Mouse (Mus musculus): ENCODE data around the gene Diablo. TPM values are rescaled to one million over a fixed set of nuclear protein-coding genes. Genes with fewer than 3 reads are reported as not detected.

The Diablo gene
- polyA plus RNA-seq, 1 experiment from 2014 or later: 35.2 TPM

DNA sequence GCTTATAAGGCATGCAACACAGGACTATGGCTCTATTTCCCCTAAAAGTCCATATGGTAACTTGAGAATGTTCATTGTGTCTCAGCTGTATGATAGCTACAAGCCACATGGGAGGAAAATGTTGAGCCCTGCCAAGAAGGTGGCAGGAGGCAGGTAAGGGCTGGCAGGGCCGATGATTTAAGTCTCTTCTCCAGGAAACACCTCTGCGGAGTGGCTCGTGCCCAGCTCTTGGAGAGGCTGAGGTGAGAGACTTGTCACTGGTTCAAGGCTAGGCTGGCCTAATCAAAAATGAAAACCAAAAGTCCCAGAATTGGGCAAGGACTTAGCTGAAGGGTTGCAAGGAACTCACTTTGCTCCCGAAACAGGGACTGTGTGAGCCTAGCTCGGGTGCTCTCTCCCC lies 13.8 kb downstream of the Diablo start, which contains the start of gene B3gnt4:
B3gnt4 (plus strand) TSS at position 301 of the 400 bp plus-strand sequence.
- peaks cover 2% of the 10 kb centered on the region; the same call in 1 of the 2 replicates for H3K36me3 ChIP-seq (replicated peaks; ENCODE audit: insufficient read depth, low read length)
- DNase-seq: no peak
- peaks cover 13% of the 10 kb centered on the region; the same call in 1 of the 2 replicates for H3K4me1 ChIP-seq (ENCODE audit: insufficient read depth)
- peaks cover 38% of the 10 kb centered on the region for H3K27me3 ChIP-seq (ENCODE audit: insufficient read depth, low read length)
- WGBS (ENCODE audit: insufficient replicate concordance): 87% methylated on average over 5 of the region's 5 CpGs
- no peak within 1 kb of the TSS for H3K9ac ChIP-seq (replicated peaks)
- no peak within 1 kb of the TSS for H3K4me3 ChIP-seq (ENCODE audit: low read depth, low read length)
- H3K4me2 ChIP-seq (ENCODE audit: low read depth, low read length): no peak within 1 kb of the TSS
- H3K27ac ChIP-seq (ENCODE audit: low read depth): no peak within 1 kb of the TSS
- H3K9me3 ChIP-seq (ENCODE audit: low read length): no peaks in the 10 kb centered on the region
- TF ChIP-seq EP300 (IDR thresholded peaks at IDR 0.05; ENCODE audit: low read depth) (no peak), CTCF (IDR thresholded peaks at IDR 0.05; ENCODE audit: low read depth) (no peak)
- ATAC-seq: no peak

DNA sequence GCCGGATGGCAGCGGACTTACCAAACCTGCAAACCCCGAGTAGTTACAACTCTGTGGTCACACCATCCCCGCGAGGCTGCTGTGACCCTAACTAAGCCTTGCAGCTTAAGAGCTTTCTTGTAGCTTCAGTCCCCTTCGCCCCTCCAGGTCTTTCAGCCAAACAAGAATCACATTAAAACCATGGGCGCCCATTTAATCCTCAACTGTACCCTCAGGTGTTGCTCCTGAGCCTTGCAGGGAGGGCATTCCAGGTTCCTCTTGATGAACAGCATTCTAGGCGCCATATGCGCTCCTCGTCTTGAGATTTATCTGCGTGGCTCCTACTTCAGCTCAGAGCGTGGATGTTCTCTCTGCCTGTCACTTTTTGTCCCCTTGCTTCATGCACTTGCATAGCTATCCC lies 15.1 kb downstream of the Diablo start:
- DNase-seq (no peak), ATAC-seq (no peak)
- Histone ChIP-seq H3K9me3 (ENCODE audit: low read length) (no peaks in the 10 kb centered on the region), H3K27me3 (ENCODE audit: insufficient read depth, low read length) (peaks cover 42% of the 10 kb centered on the region), H3K4me3 (ENCODE audit: low read depth, low read length) (peak overlapping the region; percentile 54), H3K36me3 (replicated peaks; ENCODE audit: insufficient read depth, low read length) (peaks cover 2% of the 10 kb centered on the region; the same call in 1 of the 2 replicates), H3K4me1 (ENCODE audit: insufficient read depth) (peaks cover 13% of the 10 kb centered on the region; the same call in 1 of the 2 replicates), H3K27ac (ENCODE audit: low read depth) (no peak overlapping the region), H3K4me2 (ENCODE audit: low read depth, low read length) (peak overlapping the region; percentile 88), H3K9ac (replicated peaks) (no peak overlapping the region)
- 13% methylated on average over 12 of the region's 12 CpGs for WGBS (ENCODE audit: insufficient replicate concordance)
- TF ChIP-seq EP300 (IDR thresholded peaks at IDR 0.05; ENCODE audit: low read depth) (no peak), CTCF (IDR thresholded peaks at IDR 0.05; ENCODE audit: low read depth) (no peak)

- Histone ChIP-seq H3K9ac (replicated peaks) (no peak overlapping the region), H3K4me2 (ENCODE audit: low read depth, low read length) (peak overlapping the region; percentile 88), H3K36me3 (replicated peaks; ENCODE audit: insufficient read depth, low read length) (peaks cover 2% of the 10 kb centered on the region; the same call in 1 of the 2 replicates), H3K4me3 (ENCODE audit: low read depth, low read length) (peak overlapping the region; percentile 54), H3K9me3 (ENCODE audit: low read length) (no peaks in the 10 kb centered on the region), H3K4me1 (ENCODE audit: insufficient read depth) (peaks cover 13% of the 10 kb centered on the region; the same call in 1 of the 2 replicates), H3K27me3 (ENCODE audit: insufficient read depth, low read length) (peaks cover 42% of the 10 kb centered on the region), H3K27ac (ENCODE audit: low read depth) (no peak overlapping the region)
- ATAC-seq (peak; percentile 83), DNase-seq (peak; percentile 83)
- TF ChIP-seq CTCF (IDR thresholded peaks at IDR 0.05; ENCODE audit: low read depth) (peak; percentile 23), EP300 (IDR thresholded peaks at IDR 0.05; ENCODE audit: low read depth) (no peak)
- 1% methylated on average over 59 of the region's 59 CpGs for WGBS (ENCODE audit: insufficient replicate concordance)
Observed at GRCm38 (mm10) chr5:123507936-123508723, 15.8 kb downstream of the Diablo start.

GRCm38 (mm10) chr5:123501973-123502372 lies 22.0 kb downstream of the Diablo start:
- no peak for DNase-seq
- WGBS (ENCODE audit: insufficient replicate concordance): 58% methylated on average over 4 of the region's 4 CpGs

GRCm38 (mm10) chr5:123499717-123500116 lies 24.3 kb downstream of the Diablo start:
- no peak overlapping the region for H3K4me3 ChIP-seq (ENCODE audit: low read depth, low read length)
- H3K27me3 ChIP-seq (ENCODE audit: insufficient read depth, low read length): no peaks in the 10 kb centered on the region; the same call in 1 of the 2 replicates
- no peak for ATAC-seq

More at GRCm38 (mm10) chr5:123501973-123502372, 22.0 kb downstream of the Diablo start:
- Histone ChIP-seq H3K4me1 (ENCODE audit: insufficient read depth) (peaks cover 4% of the 10 kb centered on the region; the same call in 1 of the 2 replicates), H3K9me3 (ENCODE audit: low read length) (no peaks in the 10 kb centered on the region), H3K4me3 (ENCODE audit: low read depth, low read length) (no peak overlapping the region), H3K36me3 (replicated peaks; ENCODE audit: insufficient read depth, low read length) (no peaks in the 10 kb centered on the region), H3K27me3 (ENCODE audit: insufficient read depth, low read length) (peaks cover 10% of the 10 kb centered on the region), H3K27ac (ENCODE audit: low read depth) (no peak overlapping the region), H3K4me2 (ENCODE audit: low read depth, low read length) (no peak overlapping the region), H3K9ac (replicated peaks) (no peak overlapping the region)
- no peak for ATAC-seq
- no peak for TF ChIP-seq EP300 (IDR thresholded peaks at IDR 0.05; ENCODE audit: low read depth)
- no peak for TF ChIP-seq CTCF (IDR thresholded peaks at IDR 0.05; ENCODE audit: low read depth)

DNA sequence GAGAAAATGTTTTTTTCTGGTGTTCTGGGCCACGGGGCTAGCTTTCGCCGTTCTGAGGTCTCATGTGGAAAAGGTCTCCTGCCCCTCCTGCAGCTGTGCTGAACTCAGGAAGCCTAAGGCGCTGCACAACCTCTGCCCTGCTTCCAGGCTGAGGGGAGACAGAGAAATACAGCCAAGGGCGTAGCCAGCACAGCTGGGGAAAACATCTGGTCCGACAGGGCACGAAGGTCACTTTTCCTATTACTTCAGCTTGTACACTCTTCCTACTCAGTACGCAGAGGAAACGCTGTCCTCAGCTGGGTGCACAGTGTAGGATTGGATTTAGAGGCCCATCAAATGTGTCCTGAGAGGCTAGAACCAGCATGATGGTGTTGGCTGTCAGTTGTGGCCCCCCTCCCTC lies 34.0 kb downstream of the Diablo start:
- Histone ChIP-seq H3K27ac (ENCODE audit: low read depth) (no peak overlapping the region), H3K4me3 (ENCODE audit: low read depth, low read length) (no peak overlapping the region), H3K27me3 (ENCODE audit: insufficient read depth, low read length) (peaks cover 5% of the 10 kb centered on the region; the same call in 1 of the 2 replicates), H3K36me3 (replicated peaks; ENCODE audit: insufficient read depth, low read length) (no peaks in the 10 kb centered on the region), H3K9ac (replicated peaks) (no peak overlapping the region), H3K4me1 (ENCODE audit: insufficient read depth) (no peaks in the 10 kb centered on the region), H3K9me3 (ENCODE audit: low read length) (no peaks in the 10 kb centered on the region), H3K4me2 (ENCODE audit: low read depth, low read length) (no peak overlapping the region)
- no peak for DNase-seq
- no peak for TF ChIP-seq CTCF (IDR thresholded peaks at IDR 0.05; ENCODE audit: low read depth)
- no peak for TF ChIP-seq EP300 (IDR thresholded peaks at IDR 0.05; ENCODE audit: low read depth)
- WGBS (ENCODE audit: insufficient replicate concordance): 42% methylated on average over 9 of the region's 9 CpGs
- ATAC-seq: no peak

More at GRCm38 (mm10) chr5:123499717-123500116, 24.3 kb downstream of the Diablo start:
- H3K9me3 ChIP-seq (ENCODE audit: low read length): no peaks in the 10 kb centered on the region
- H3K36me3 ChIP-seq (replicated peaks; ENCODE audit: insufficient read depth, low read length): no peaks in the 10 kb centered on the region
- H3K9ac ChIP-seq (replicated peaks): no peak overlapping the region
- TF ChIP-seq CTCF (IDR thresholded peaks at IDR 0.05; ENCODE audit: low read depth) (peak; percentile 59), EP300 (IDR thresholded peaks at IDR 0.05; ENCODE audit: low read depth) (no peak)
- 34% methylated on average over 4 of the region's 4 CpGs for WGBS (ENCODE audit: insufficient replicate concordance)
- H3K27ac ChIP-seq (ENCODE audit: low read depth): no peak overlapping the region
- H3K4me2 ChIP-seq (ENCODE audit: low read depth, low read length): no peak overlapping the region
- peaks cover 4% of the 10 kb centered on the region; the same call in 1 of the 2 replicates for H3K4me1 ChIP-seq (ENCODE audit: insufficient read depth)
- DNase-seq: no peak
